Mouse (Mus musculus): ENCODE data around the gene Myo1a.

Myo1a gene

DNA sequence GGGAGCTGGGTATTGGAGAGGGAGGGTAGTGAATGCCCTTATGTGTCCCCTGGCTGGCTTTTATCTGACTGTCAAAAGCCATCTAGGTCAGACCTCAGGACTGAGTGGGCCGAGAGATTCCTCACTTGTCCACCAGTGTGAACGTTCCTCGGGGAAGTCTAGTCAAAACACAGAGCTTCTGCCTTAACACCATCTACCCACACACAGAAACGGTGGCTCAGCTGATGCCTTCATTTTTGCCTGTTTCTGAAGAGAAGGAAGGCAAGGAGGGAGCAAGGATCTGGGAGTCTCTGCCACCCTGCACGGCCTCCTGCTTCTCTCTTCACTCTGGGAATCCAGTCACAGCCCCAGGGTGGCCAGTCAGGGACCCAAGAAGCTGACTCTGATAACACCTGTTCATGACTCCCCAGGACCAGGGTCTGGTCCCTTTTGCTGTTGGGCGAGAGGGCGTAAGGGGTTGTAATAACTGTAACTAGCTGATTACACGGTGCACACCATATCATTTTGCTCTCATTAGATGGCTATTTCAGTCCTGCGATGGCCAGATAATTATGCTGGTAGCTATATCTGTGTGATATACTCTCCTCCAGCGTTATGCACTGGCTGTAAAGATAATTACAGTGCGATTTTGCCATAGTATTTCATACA is 25.4 kb downstream of the Myo1a start:
- no peak for DNase-seq (ENCODE audit: low spot score)

DNA sequence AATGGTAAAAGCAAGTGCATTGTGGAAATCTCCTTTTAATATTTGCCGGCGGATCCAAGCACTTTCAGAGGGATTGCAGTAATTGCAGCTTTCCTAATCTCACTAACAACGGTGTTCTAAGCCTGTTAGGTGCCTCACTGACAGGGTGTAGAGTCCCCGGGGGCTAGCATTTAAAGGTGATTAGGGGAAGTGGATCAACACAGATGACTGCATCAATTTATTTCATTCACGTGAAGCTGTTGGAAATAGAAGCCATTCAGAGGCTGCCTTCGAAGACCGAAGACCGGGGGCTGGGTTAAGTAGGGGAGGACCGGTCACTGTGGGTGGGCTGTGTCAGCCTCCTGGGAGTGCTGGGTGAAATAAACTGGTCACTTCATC is 26.0 kb downstream of the Myo1a start:
- no peak for DNase-seq (ENCODE audit: low spot score)

DNA sequence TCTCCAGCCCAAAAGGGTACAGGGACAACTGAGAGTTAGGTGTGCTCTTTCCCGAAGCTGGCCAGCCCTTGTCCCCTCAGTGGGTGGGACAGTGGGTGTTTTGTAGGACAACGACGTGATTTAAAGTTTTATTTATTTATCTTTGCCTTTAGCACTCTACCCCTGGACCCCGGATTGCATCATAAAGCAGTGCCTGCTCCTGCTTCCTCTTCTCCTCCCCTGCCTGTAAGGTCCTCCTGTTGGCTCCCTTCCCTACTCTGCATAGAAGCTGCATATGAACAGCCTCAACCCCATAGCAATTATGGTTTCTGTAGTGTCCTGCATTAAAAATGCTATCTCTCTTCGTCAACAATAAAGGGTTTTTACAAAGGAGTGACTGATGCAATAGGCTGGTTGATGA is 26.4 kb downstream of the Myo1a start:
- DNase-seq (ENCODE audit: low spot score), result no peak

DNA sequence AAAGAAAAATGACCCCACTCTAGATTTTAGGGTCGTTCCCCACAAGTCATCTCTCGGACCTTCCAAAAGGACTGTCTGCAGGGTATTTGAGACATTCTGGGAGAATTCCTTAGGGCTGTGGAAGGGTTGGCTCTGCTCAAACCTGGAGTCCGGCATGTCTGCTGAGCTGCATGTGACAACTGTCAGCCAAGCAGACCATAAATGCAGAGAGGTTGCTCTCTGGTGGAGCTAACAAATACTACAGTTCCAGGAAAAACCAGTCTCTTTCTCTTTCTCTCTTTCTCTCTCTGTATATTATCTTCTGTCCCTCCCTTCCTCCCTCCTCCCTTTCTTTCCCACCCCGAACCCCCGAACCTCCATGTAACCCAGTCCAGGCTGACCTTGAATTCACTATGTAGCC is 29.5 kb downstream of the Myo1a start:
- no peak for DNase-seq (ENCODE audit: low spot score)

DNA sequence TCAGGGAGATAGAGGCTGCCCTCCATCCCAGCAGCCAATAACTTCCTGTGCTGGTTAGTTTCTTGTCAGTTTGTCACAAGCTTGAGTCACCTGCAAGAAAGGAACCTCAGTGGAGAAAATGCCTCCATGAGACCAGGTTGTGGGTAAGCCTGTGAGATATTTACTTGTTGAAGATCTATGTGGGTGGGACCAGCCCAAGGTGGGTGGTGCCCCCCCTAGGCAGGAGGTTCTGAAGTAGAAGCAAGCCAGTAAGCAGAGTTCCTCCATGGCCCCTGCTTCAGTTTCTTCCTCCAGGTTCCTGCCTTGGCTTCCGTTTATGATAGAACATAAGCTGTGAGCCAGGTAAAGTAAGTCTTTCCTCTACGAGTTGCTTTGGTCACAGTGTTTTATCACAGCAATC is 31.3 kb downstream of the Myo1a start:
- DNase-seq (ENCODE audit: low spot score), result no peak

DNA sequence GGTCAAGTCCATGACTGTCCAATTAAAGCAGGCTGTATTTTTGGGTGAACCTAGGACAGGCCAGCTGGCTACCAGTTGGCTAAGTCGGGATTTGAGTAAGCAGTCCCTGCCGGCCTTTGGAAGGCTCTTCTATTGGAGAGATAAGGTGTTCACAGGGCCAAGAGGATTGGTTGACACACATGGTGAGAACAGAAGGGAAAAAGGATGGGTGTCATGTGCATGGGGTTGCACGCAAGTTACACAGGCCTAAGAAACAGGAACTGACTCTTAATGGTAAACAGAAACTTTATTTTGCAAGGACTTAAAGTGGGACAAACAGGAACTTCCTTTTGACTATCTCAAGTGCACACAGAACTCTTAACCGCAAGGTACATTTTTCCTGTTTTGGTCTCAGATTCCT is 31.9 kb downstream of the Myo1a start:
- no peak for DNase-seq (ENCODE audit: low spot score)

DNA sequence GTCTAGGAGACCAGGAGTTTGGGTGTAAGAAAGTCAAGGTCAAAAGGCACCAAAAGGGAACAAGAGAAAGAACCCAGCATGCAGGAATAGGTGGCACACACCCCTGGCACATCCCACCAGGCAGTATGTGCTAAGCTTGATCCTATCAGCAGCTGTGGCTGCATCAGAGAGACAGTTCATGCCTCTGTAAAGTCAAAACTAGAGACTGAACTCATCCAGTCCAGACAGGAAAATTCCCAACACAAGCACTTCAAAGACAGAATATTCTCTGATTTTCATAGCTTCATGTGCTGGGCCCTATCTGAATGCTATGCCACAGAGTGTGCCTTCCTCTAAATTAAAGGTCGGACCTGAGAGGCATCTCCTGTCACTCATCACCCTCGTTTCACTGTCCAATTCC is 32.6 kb downstream of the Myo1a start:
- no peak for DNase-seq (ENCODE audit: low spot score)

DNA sequence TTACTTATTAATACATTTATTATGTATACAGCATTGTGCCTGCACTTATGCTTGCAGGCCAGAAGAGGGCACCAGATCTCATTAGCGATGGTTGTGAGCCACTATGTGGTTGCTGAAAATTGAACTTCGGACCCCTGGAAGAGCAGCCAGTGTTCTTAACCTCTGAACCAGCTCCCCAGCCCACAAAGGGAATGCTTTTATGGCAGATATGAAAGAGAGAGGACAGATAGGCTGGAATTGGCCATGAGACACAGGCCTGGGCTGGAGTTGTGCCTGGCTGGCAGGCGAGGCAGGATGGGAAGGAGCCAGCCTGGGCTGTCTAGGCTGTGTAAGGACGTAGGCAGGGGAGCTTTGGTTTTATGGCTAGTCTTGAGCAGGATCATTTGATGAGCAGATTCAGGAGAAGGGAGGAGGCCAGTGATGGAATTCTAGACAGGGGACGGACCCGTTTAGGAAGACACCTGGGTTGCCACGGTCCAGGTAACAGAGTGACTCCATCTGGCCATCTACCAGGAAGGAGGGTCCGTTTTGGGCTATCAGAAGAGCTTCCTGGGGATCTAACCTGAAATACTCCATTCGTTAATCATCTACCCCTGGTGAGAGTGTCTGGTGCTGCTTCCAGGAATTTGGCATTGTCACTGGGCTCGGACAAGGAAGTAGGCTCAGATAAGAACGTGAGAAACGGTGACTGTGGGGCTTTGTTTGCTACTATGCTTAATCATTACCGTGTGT is 33.3 kb downstream of the Myo1a start:
- DNase-seq (ENCODE audit: low spot score), result no peak

DNA sequence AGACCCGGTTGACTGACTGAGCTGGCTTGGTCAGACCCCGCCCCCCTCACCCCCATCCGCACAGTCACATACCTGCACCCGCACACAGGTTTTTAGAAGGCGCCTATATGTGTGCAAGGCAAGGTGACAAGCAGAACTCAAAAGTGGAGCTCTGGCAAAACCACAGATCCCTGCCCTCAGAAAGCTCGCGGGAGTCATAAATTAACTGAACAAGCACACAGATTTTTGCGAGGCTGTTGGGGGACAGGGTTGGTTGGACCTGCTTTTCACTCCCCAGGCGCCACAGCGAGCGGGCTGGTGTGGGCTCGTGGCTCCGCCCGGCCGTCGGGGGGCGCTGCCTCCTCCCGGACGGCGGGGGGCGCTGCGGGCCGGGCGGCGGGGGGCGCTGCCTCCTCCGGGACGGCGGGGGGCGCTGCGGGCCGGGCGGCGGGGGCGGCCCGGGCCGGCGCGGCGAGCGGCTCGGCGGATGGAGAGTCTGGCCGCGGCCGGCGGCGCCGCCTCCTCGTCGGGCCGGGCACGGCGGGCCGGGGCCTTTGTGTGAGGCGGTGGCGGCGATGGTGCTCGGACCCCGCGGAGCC is 34.2 kb downstream of the Myo1a start, which contains the start of gene Zbtb39:
Gene Zbtb39, plus strand, starts transcription at position 456 of the 578 bp plus-strand sequence.
- DNase-seq (ENCODE audit: low spot score), result peak; percentile 74

DNA sequence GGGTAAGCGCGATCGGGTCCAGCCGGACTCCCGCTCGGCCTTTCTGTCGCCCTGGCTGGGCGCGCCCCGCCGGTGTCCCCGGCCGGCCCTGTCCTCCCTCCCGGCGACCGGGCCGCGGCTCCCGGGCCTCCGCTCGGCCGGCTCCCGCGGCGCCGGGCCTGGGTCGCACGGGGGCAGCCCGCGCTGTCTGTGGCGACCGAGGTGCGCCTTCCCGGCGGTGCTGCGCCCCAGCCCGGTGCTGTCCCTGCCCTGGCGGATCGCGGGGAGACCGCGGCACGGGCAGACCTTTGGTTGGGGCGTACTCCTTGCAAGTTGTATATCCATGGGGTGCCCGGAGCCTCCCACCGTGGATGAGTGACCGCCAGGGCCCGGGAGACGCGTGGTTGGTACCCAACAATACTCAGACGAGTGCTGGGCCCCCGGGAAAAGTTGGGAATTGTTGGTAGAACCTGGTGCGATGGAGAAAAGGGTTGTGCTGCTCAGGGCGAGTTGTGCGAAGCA is 34.7 kb downstream of the Myo1a start:
- DNase-seq (ENCODE audit: low spot score), result peak; percentile 19

DNA sequence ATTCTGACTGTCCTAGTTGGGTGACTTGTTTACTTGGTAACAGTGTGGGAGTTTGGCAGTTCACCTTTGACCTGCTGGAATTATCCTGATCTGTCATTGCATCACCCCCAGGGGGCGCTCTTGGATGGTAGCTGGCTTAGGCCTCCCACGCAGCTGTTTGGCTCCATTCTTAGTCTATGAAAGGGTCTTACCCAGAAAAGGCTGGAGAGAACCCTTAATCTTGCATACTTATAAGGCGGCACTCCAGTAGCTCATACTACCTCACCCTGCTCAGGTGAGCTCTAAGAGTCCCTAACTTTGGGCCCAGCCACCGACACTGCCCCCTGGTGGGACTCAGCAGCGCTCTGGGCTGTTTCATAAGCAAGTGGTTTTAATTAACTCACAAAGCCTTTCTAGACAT is 39.7 kb downstream of the Myo1a start:
- no peak for DNase-seq (ENCODE audit: low spot score)

DNA sequence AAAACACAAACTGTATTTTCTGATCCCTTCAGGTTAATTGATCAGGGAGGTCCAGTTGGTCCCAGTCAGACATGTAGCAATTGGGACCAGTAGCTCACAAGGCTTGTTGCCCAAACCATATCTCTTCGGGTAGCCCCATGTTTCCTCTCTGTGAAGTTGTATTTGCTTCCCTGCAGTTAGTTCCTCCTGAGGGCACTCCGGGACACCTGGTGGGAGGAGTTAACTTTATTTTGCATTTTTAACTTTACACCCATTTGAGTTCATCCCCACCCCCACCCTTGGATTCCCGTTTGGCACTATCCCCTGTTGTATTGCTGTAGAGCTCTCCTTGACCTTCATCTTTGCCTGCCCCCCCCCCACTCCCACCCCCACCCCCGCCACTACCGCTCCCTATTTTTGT is 40.9 kb downstream of the Myo1a start:
- DNase-seq (ENCODE audit: low spot score), result no peak

DNA sequence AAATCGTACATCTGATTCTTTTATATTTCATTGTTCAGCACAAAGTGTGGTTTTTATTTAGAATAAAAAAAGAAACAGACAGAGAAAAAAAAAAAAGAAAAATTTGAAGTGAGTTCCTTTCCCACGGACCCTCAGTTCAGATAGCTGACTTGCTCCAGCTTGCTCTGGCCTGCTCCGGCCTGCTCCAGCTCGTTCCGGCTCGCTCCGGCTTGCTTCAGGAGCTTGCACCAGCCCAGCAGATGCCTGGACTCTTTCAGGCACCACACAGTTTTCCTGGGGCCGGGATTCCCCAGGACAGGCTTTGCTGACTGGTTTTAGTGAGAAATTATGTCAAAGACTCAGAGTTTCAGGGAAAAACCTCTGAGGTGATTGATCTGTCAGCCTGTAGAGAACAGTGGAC is 42.3 kb downstream of the Myo1a start:
- DNase-seq (ENCODE audit: low spot score), result no peak

DNA sequence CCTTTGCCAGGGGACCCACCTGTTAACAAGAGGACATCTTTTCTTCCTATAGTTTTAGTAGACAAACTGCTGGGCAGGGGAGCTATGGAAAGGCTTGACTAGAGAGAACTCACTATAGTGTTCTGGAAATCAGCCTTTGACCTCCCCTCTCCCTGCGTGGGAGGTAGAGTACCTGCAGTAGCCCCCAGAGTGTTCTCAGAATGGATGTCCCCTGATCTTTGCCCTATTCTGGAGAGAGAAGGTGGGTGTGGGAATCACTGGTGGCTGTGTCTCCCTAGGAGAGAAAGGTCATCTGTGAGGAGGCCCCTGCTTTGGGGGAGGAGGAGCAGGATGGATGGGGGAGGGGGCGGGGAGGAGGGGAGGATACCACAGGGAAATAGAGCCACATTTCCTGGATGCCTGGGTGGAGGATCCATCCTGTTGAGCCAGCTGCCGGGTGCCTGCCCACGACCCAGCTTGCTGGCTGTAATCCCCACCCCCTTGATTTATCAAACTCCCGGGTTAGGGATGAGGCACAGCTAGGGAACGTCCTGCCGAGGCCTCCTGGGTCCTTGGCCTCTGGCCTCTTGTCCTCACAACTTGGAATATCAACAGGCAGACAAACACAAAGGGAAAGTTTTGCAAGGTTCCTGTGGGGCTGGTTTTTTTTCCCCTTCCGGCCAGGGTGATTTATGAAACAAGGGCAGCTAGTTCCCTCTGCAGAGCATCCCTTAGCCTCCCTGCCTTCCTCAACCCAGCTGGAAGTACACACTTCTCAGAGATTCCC is 44.1 kb downstream of the Myo1a start:
- no peak for DNase-seq (ENCODE audit: low spot score)

DNA sequence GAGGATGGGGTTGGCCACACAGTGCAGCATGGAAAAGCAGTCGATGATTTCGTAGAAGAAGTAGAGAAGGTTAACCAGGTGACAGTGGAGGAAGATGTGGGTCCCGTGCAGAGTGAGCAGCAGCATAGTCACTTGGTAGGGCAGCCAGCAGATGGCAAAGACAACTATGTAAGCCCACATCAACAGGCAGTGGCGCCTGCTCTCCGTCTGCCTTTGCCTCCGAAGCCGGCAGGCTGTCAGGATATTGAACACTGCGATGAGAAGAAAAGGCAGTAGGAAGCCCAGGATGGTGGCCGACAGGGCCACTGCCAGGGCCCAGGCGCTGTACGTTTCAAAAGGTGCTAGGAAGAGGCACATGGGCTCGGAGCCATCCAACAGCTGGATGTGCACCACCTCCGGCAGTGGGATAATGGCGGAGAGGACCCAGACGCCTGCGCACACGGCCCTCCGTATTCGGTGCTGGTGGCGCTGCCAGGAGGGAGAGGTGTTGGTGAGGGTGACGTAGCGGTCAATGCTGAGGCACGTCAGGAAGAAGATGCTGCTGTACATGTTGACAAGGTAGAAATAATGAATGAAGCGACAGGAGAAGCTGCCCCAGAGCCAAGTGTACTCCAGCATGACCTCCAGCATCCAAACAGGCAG is 45.3 kb downstream of the Myo1a start:
- DNase-seq (ENCODE audit: low spot score), result no peak

DNA sequence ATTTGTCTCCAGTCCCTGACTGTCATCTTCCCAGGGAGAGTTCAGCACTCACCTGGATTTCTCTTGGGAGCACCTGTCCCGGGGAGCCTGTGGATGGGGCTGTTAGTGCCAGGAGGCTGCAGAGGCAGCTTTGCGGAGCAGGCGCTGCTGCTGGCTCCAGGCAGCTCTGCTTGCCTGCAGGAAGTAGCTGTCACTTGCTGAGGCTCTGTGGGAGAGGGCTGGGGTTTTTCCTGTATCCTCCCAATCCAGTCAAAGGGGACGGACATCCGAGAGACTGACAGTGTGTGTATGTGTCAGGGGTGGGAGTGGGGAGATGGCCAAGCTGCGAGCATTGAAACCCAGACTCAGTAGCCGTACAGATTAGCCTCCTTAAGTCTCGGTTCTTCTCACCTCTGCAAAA is 46.6 kb downstream of the Myo1a start, which contains the start of gene Gpr182:
Gene Gpr182, minus strand, starts transcription at position 185 of the 400 bp plus-strand sequence.
- no peak for DNase-seq (ENCODE audit: low spot score)

DNA sequence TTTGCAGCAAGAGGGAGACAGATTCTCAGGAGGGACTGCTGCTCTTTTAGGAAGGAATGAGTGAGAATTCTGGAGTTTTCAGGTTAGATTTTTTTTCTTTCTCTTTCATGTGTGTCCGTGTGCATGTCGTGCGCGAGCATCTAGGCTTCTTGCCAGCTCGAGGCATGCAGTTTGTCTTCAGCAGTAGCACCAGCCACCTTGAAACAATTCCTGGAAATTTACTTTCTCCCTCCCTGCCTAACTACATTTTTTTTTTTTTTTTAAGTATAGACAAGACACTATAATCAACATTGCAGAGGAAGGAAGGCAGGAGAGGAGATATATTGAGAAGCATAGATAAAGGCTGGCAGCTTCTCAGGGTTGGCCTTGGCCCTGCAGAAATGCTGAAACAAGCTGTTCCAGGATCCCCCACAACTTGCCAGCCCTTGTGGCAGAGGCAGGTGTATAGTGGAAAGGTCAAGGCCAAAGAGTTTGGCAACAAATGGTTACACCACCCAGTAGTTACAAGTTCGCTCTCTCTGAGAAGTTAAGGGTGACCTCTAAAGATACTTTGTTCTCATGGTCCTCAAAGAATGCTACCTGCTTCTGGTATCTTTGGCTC is 49.7 kb downstream of the Myo1a start:
- no peak for DNase-seq (ENCODE audit: low spot score)

DNA sequence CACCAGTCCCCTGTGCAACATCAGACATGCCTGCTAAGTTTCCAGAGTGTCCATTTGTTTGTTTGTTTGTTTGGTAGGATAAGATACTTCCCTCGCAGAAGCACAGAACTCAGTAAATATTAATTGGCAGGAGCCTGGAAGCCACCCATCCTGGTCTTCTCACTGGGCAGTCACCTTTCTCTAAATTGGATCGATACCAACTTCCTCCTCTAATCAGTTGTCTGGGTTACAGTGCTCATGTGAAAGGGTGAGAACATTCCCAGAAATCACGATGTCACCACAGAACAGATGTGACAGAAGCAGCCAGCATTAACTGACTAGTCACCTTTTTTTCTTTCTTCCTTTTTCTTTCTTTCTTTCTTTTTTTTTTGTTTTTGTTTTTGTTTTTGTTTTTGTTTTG is 50.3 kb downstream of the Myo1a start:
- DNase-seq (ENCODE audit: low spot score), result no peak

DNA sequence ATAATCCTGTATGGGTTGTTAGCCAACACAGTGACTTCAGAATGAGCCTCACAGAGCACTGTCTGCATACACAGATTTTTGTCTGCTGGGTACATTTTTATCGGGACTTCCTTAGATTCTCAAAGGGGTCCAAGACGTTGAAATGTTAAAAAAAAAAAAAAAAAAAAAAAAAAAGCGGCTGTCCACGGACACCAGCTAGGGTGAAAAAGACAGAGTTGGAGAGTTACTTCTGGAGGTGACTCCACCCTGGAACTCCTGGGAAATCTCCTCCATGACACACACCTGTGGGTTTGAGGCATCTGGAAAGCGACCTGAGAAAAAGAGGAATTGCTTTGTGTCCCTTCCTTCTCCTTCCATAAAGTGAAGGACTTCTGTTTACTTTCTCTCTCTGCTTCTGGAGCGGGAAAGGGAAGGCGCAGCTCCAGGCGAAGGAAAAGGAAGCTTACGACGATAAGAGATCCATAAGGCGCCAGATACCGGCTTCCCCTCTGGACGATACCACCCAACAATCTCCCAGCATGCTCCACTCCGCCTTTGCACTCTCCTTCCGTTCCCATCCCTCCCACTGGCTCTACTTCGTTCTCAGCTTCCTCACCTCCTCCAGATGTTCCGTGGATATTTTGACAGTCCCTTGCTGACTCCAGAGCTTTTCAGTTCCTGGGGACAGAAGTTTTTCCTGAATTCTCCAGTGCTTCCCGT is 50.9 kb downstream of the Myo1a start:
- no peak for DNase-seq (ENCODE audit: low spot score)

DNA sequence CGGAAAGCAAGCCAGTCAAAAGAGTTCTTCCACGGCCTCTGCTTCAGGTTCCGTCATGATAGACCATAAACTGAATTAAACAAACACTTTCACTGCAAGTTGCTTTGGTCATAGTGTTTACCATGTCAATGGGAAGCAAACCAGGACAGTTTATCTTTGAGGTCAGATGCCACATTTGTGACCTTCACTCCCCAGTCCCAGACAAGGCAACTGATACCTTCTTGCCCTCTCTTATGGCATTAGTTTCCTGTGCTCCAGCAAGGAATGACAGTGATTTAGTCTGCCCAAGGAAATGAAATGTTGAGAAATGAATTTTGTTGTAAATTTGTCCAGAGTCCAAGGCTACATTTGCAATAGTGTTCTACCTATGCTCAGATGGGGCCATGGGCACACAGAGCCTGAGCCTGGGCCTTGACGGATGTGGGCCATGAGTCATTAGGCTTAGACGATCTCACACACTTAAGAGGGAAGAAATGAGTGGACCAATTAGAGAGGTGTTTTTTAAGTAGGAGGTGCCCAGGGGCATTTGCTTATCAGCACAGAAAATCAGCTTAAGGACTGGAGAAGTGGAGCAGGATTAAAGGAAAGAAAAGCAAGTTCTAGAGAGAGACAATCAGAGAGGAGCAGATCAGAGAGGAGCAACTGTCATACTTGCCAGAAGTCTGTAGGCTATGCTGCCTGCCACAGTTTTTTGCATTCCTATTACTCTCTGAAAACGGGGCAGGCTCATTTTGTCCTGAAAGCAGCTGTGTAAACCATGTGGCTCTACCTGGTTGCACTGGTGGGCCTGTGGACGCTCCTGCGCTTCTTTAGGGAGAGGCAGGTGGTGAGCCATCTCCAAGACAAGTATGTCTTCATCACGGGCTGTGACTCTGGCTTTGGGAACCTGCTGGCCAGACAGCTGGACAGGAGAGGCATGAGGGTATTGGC is 54.5 kb downstream of the Myo1a start, which contains the start of the genes Rdh1 and Rdh16f1:
Gene Rdh1, plus strand, starts transcription at position 541 of the 930 bp plus-strand sequence.
Gene Rdh16f1, plus strand, starts transcription at position 607 of the 930 bp plus-strand sequence.
- DNase-seq (ENCODE audit: low spot score), result no peak

Measured in layer of hippocampus, adult 11-12 months (tissue).